Mouse (Mus musculus) midbrain, embryonic 11.5 days (tissue): ENCODE data around the gene Dram1. TPM values are rescaled to one million over a fixed set of nuclear protein-coding genes. Genes with fewer than 3 reads are reported as not detected.

Experiments
- ATAC-seq: fragments of 200-750 bp; cut with Nextera tagmentation; 2 replicates; pipeline ENCODE4 v1.8.0; 2017; ENCODE audit warnings: moderate TSS enrichment, moderate library complexity; ENCODE audit not compliant: low FRiP score
- DNase-seq: peaks from one replicate; pipeline ENCODE4 v3.0.0; 2015; ENCODE audit warnings: low spot score; ENCODE audit errors: missing footprints
- H3K27ac ChIP-seq: fragments of 300-500 bp; sonication (generic); 2 replicates; pipeline ENCODE4 v1.5.1; 2014; ENCODE audit warnings: low read depth, low read length
- H3K27me3 ChIP-seq: fragments of 300-500 bp; sonication (generic); 2 replicates; pipeline ENCODE4 v1.6.1; 2014; ENCODE audit warnings: mild to moderate bottlenecking, low read length, moderate library complexity, mixed read lengths; ENCODE audit not compliant: control insufficient read depth, insufficient read depth
- H3K36me3 ChIP-seq: fragments of 300-500 bp; sonication (generic); 2 replicates; pipeline ENCODE4 v1.6.1; 2014; ENCODE audit warnings: mild to moderate bottlenecking, low read length, moderate library complexity, mixed read lengths; ENCODE audit not compliant: control insufficient read depth, insufficient read depth
- H3K4me1 ChIP-seq: fragments of 300-500 bp; sonication (generic); 2 replicates; pipeline ENCODE4 v1.6.1; 2014; ENCODE audit warnings: low read length; ENCODE audit not compliant: control insufficient read depth, insufficient read depth
- H3K4me2 ChIP-seq: fragments of 300-500 bp; sonication (generic); 2 replicates; pipeline ENCODE4 v1.6.1; 2014; ENCODE audit warnings: mild to moderate bottlenecking, moderate library complexity
- H3K4me3 ChIP-seq: fragments of 300-500 bp; sonication (generic); 2 replicates; pipeline ENCODE4 v1.5.1; 2014; ENCODE audit warnings: low read depth, low read length
- H3K9ac ChIP-seq: fragments of 300-500 bp; sonication (generic); 2 replicates; pipeline ENCODE4 v1.6.1; 2014; ENCODE audit warnings: low read length
- H3K9me3 ChIP-seq: fragments of 300-500 bp; sonication (generic); 2 replicates; pipeline ENCODE4 v1.6.1; 2016; ENCODE audit warnings: low read length; ENCODE audit not compliant: control insufficient read depth
- WGBS: fragments of 180-500 bp; shearing (Covaris S2); extraction: QIAGEN DNeasy Blood & Tissue Kit; methylation state at CpG from one replicate; pipeline ENCODE4 v1.1.7; 2014; 5-methylcytosine and 5-hydroxymethylcytosine counted together
- polyA plus RNA-seq: library from polyadenylated mRNA; unstranded; fragments of >200 nt; fragmentation: Nextera tagmentation; extraction: Ambion mirVana; gene quantifications from 2 replicates; pipeline ENCODE4 v1.2.1, GENCODE M21; 2014

The Dram1 gene
- polyA plus RNA-seq, 1 experiment from 2014 or later: 0.34 TPM

DNA sequence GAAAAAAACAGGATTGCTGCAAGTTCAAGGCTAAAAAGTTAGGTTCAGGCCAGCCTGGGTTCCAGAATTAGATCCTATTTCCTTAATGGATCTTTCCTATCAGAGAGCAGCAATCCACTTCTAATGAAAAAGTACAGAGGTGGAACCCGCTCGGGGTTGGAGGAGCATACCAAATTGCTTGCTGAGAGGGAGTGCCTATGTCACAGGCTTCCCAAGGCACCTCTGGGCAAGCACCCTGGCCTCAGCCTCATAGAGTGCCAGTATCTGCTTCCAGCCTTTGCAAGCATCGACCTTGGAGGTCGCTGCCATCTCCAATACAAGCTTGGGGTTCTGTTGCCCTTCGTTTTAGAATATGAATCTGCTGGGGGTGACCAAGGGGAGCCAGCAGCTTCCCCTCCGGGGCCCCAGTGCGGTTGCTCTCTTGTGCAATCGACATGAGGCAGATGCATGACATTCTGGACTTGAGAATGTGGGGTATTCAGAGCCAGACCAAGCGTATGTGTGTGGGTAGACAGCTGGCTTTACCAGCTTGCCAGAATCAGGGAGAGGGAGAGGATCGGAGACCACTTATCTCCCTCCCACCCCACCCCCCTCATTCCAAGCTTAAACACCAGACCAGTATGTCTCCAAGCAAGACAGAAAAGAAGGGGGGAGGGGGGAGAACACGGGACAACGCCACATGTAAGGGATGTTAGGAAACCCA lies 58.0 kb downstream of the Dram1 start:
- Histone ChIP-seq H3K4me3 (no peak overlapping the region), H3K4me2 (no peak overlapping the region), H3K27ac (no peak overlapping the region), H3K9ac (no peak overlapping the region), H3K9me3 (no peaks in the 10 kb centered on the region), H3K27me3 (no peaks in the 10 kb centered on the region), H3K36me3 (no peaks in the 10 kb centered on the region), H3K4me1 (no peaks in the 10 kb centered on the region)
- 77% methylated on average over 12 of the region's 12 CpGs for WGBS
- DNase-seq: no peak
- ATAC-seq: peak; percentile 44

DNA sequence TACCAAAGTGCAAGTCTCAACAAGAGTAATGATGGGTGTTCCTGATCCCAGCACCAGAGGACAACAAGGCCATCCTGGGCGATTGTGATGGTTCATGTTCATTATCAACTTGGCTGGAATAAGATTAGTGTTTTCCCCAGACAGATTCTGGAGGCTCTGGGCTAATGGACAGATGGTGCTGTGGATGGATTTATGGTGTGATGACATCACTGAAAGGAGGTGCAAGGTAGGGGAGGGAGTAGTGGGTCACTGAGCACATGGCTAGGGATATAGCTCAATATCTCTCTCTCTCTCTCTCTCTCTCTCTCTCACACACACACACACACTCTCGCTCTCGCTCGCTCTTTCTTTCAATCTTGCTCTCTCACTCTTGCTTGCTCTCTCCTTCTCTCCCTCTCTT lies 60.7 kb downstream of the Dram1 start:
- Histone ChIP-seq H3K4me2 (no peak overlapping the region), H3K4me1 (no peaks in the 10 kb centered on the region), H3K27me3 (no peaks in the 10 kb centered on the region), H3K9ac (no peak overlapping the region), H3K9me3 (no peaks in the 10 kb centered on the region), H3K36me3 (no peaks in the 10 kb centered on the region), H3K27ac (no peak overlapping the region), H3K4me3 (no peak overlapping the region)
- WGBS: 88% methylated on average over 4 of the region's 4 CpGs
- ATAC-seq (no peak), DNase-seq (no peak)

DNA sequence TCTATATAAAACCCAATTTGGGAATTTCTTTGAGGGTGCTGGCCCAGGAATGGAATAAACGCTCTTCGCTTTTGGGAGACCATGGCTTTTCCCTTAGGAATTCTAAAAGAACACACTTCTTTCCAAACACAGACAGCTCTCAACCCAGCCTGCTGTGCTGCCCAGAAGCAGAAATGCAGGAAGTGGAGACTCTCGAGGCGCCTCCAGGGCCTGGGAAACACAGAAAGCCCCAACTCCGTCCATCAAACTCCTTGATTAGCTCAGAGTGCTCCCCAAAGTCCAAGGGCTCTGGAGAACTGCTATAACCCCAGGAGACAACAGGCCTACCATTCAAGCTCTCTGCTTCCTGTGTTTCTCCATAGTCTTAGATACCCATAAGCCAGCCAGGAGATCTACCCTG lies 61.7 kb downstream of the Dram1 start:
- Histone ChIP-seq H3K4me2 (no peak overlapping the region), H3K9ac (no peak overlapping the region), H3K27ac (no peak overlapping the region), H3K27me3 (no peaks in the 10 kb centered on the region), H3K36me3 (no peaks in the 10 kb centered on the region), H3K4me1 (no peaks in the 10 kb centered on the region), H3K4me3 (no peak overlapping the region), H3K9me3 (no peaks in the 10 kb centered on the region)
- 89% methylated on average over 5 of the region's 5 CpGs for WGBS
- ATAC-seq: no peak
- DNase-seq: no peak

DNA sequence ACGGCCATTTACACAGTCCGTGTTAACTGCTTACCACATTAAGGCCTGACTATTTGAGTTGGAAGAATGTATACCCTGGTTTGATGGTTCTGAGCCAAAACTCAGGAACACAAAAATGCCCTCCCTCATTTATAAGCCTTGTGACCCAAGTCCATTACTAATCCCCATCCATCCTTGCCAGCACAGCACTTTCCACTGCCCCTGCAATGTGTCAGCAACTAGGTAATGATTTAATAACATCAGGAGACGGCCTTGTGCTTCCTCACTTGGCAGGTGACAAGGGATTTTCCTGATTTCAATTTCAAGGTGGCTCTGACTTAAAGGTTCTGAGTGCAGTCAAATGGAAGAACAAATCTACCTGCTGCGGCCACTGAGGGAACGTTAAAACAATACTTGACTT lies 64.0 kb downstream of the Dram1 start:
- no peaks in the 10 kb centered on the region for H3K9me3 ChIP-seq
- no peak overlapping the region for H3K4me3 ChIP-seq
- H3K4me2 ChIP-seq: no peak overlapping the region
- no peaks in the 10 kb centered on the region for H3K27me3 ChIP-seq
- H3K4me1 ChIP-seq: no peaks in the 10 kb centered on the region
- no peaks in the 10 kb centered on the region for H3K36me3 ChIP-seq
- 88% methylated on average over 5 of the region's 5 CpGs for WGBS
- no peak for DNase-seq
- no peak for ATAC-seq
- H3K27ac ChIP-seq: no peak overlapping the region
- no peak overlapping the region for H3K9ac ChIP-seq

DNA sequence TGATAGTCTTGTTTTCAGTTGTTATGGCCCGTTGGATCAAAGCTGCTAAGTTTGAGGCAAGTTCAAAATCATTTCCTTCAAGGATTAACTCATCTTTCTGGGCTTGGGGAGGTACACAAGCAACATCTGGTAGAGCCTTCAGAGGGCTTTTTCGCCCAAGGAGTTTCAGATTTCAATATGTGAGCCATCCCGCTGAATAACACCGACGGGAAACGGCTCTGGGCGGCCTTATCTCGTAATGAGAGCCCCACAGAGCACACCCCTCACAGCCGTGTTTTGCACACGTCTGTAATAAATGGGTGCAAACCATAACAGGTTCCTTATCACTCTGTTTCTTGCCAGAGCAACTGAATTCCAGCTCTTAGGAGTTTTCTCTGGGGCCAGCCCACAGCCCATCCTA lies 69.0 kb downstream of the Dram1 start:
- 87% methylated on average over 10 of the region's 10 CpGs for WGBS
- Histone ChIP-seq H3K4me3 (no peak overlapping the region), H3K4me1 (no peaks in the 10 kb centered on the region), H3K9me3 (no peaks in the 10 kb centered on the region), H3K36me3 (no peaks in the 10 kb centered on the region), H3K4me2 (no peak overlapping the region), H3K27me3 (no peaks in the 10 kb centered on the region), H3K9ac (no peak overlapping the region), H3K27ac (no peak overlapping the region)
- ATAC-seq (no peak), DNase-seq (no peak)

DNA sequence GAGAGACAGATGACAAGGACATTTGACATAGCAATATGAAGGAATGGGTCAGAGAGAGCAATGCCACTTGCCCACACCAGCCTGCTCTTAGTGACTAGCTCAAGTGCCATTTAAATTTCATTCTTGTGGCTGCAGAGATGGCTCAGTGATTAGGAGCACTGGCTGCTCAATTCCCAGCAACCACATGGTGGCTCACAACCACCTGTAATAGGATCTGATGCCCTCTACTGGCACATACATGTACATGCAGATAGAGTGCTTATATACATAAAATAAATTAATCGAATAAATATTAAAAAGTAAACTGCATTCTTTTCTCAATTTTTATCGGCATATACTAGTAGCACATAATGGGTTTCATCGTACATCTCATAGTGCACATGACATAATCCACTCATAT lies 72.6 kb downstream of the Dram1 start:
- 96% methylated on average over 3 of the region's 3 CpGs for WGBS
- H3K27ac ChIP-seq: no peak overlapping the region

DNA sequence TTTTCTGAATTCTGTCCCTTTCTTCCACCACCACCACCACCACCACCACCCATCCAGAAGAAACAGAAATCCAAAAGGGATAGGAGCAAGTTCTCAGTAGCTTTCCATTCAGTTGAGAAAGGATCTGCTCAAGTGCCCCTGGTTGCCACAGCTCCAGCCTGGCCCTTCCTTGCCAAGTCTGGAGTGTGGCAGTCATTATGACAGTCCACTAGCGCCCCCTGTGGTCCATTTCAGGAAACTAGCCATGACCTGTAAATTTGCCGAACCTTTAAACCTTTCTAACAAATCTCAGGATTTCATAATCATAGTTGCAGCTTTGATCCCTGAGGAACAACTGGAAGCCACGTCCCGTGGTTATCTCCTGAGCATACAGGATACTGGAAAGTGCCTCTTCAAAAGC lies 74.6 kb downstream of the Dram1 start:
- 13% methylated on average over 4 of the region's 4 CpGs for WGBS
- Histone ChIP-seq H3K4me1 (no peaks in the 10 kb centered on the region), H3K27me3 (no peaks in the 10 kb centered on the region), H3K9ac (no peak overlapping the region), H3K36me3 (no peaks in the 10 kb centered on the region), H3K27ac (no peak overlapping the region), H3K4me3 (no peak overlapping the region), H3K9me3 (no peaks in the 10 kb centered on the region), H3K4me2 (no peak overlapping the region)
- DNase-seq (peak; percentile 95), ATAC-seq (no peak)

More for the DNA sequence above, 72.6 kb downstream of the Dram1 start:
- DNase-seq (no peak), ATAC-seq (no peak)
- no peak overlapping the region for H3K9ac ChIP-seq
- no peaks in the 10 kb centered on the region for H3K36me3 ChIP-seq
- no peaks in the 10 kb centered on the region for H3K9me3 ChIP-seq
- H3K27me3 ChIP-seq: no peaks in the 10 kb centered on the region
- no peak overlapping the region for H3K4me2 ChIP-seq
- no peaks in the 10 kb centered on the region for H3K4me1 ChIP-seq
- no peak overlapping the region for H3K4me3 ChIP-seq

DNA sequence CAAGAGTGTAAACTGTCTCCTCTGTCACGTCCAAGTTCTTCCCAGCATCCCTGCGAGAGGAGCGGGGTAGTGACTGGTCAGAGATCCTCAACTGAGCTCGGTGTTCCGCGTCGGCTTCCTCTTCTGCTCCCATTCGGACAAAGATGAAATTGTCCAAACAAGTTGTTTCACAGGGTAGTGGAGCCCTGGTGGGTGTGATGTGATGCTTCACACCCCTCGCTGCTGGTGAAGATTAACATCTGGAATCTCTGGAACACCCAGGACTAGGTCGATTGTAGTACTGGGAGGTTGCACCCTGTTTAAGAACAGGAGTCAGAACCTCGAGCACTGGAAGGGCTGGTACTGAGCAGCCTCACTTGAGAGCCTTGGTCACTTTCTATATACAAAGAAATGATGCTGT lies 75.8 kb downstream of the Dram1 start:
- Histone ChIP-seq H3K4me2 (no peak overlapping the region), H3K9me3 (no peaks in the 10 kb centered on the region), H3K9ac (no peak overlapping the region), H3K27me3 (no peaks in the 10 kb centered on the region), H3K4me1 (no peaks in the 10 kb centered on the region), H3K36me3 (no peaks in the 10 kb centered on the region), H3K27ac (no peak overlapping the region), H3K4me3 (no peak overlapping the region)
- ATAC-seq (no peak), DNase-seq (no peak)
- 88% methylated on average over 11 of the region's 11 CpGs for WGBS

DNA sequence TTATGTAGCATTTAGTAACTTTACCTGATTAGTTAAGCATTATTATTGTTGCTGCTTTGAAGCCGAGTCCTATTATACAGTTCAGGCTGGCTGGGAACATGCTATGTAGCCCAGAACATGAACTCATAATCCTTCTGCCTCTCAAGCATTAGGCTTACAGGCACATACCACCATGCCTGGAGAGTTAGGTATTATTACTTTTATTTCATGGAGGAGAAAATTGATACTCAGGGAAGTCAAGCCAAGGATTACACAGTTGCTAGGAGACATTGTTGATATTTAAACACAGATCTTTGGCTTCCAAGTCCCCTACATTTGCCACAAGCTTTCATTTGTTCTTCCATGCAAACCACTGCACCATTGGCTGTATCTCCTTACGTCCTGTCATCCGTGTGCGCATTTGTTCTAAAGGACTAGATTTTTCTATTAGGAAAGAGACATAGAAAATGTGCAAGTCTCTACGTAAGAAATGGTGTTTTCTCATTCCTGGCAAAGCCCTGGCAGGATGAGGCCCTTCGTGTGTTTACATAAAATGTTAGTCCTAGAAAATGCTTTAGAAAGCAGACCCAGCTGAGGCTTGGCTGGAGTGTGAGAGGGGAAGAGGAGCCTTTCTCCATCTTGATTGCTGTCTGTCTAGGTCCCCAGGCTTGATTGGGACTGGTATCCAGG lies 76.9 kb downstream of the Dram1 start:
- Histone ChIP-seq H3K27ac (no peak overlapping the region), H3K36me3 (no peaks in the 10 kb centered on the region), H3K4me2 (no peak overlapping the region), H3K9me3 (no peaks in the 10 kb centered on the region), H3K9ac (no peak overlapping the region), H3K4me1 (no peaks in the 10 kb centered on the region), H3K27me3 (no peaks in the 10 kb centered on the region), H3K4me3 (no peak overlapping the region)
- ATAC-seq (no peak), DNase-seq (no peak)
- WGBS: 80% methylated on average over 6 of the region's 6 CpGs
